Mouse (Mus musculus) kidney, adult 2 months (tissue): ENCODE results near the gene Nhs.

Experiments used
- CTCF ChIP-seq: fragments of 200-500 bp; conservative IDR thresholded peaks from 2 replicates; pipeline ENCODE4 v1.5.1; 2011; ENCODE audit warnings: low read depth, mild to moderate bottlenecking, control low read depth, low read length, moderate library complexity, mixed read lengths; ENCODE audit not compliant: insufficient read depth, insufficient read length
- POLR2A ChIP-seq: fragments of 200-500 bp; IDR thresholded peaks from one replicate; pipeline ENCODE4 v1.6.1; 2011; ENCODE audit warnings: low read depth, low read length, control low read depth

GRCm38 (mm10) chrX:162085897-162086200, 73.7 kb downstream of the Nhs start:
- TF ChIP-seq POLR2A (no peak), CTCF (no peak)
